Mouse (Mus musculus) embryonic facial prominence, embryonic 13.5 days (tissue): ENCODE measurements around the gene Vps45. TPM values are rescaled to one million over a fixed set of nuclear protein-coding genes. Genes with fewer than 3 reads are reported as not detected.
"Not testable (repeated sequence)": the region's sequence is repeated elsewhere in the genome, so short reads cannot be mapped to it uniquely, and the experiment has no call there.

Source experiments
- ATAC-seq: fragments of 200-750 bp; cut with Nextera tagmentation; 2 replicates; pipeline ENCODE4 v1.8.0; 2017; ENCODE audit warnings: low read depth; ENCODE audit not compliant: insufficient number of reproducible peaks, insufficient read depth, low FRiP score, low TSS enrichment
- H3K27ac ChIP-seq: fragments of 300-500 bp; sonication (generic); 2 replicates; pipeline ENCODE4 v1.5.1; 2015; ENCODE audit warnings: moderate library complexity, mild to moderate bottlenecking, inconsistent platforms
- H3K27me3 ChIP-seq: fragments of 300-500 bp; sonication (generic); 2 replicates; pipeline ENCODE4 v1.6.1; 2015; ENCODE audit warnings: mild to moderate bottlenecking, inconsistent platforms
- H3K36me3 ChIP-seq: fragments of 300-500 bp; sonication (generic); 2 replicates; pipeline ENCODE4 v1.6.1; 2015; ENCODE audit warnings: mild to moderate bottlenecking, inconsistent platforms
- H3K4me1 ChIP-seq: fragments of 300-500 bp; sonication (generic); 2 replicates; pipeline ENCODE4 v1.6.1; 2015; ENCODE audit warnings: inconsistent platforms
- H3K4me2 ChIP-seq: fragments of 300-500 bp; sonication (generic); 2 replicates; pipeline ENCODE4 v1.6.1; 2015; ENCODE audit warnings: moderate library complexity, mild to moderate bottlenecking, inconsistent platforms
- H3K4me3 ChIP-seq: fragments of 300-500 bp; sonication (generic); 2 replicates; pipeline ENCODE4 v1.5.1; 2015; ENCODE audit warnings: mild to moderate bottlenecking, inconsistent platforms
- H3K9ac ChIP-seq: fragments of 300-500 bp; sonication (generic); 2 replicates; pipeline ENCODE4 v1.6.1; 2015; ENCODE audit warnings: mild to moderate bottlenecking, inconsistent platforms
- H3K9me3 ChIP-seq: fragments of 300-500 bp; sonication (generic); 2 replicates; pipeline ENCODE4 v1.6.1; 2016; ENCODE audit warnings: inconsistent platforms
- WGBS: fragments of 180-500 bp; shearing (Covaris S2); methylation state at CpG from one replicate; pipeline ENCODE4 v1.1.7; 2015; ENCODE audit warnings: mixed read lengths; 5-methylcytosine and 5-hydroxymethylcytosine counted together
- polyA plus RNA-seq: library from polyadenylated mRNA; unstranded; fragments of >200 nt; fragmentation: Nextera tagmentation; extraction: Ambion mirVana; gene quantifications from 2 replicates; pipeline ENCODE4 v1.2.1, GENCODE M21; 2015

Gene Vps45
- polyA plus RNA-seq, 1 experiment from 2014 or later = 41.1 TPM

GRCm38 (mm10) chr3:96055294-96055693, 3.0 kb downstream of the Vps45 start:
- ATAC-seq = no peak
- H3K9me3 ChIP-seq = no peaks in the 10 kb centered on the region
- H3K4me1 ChIP-seq = peaks cover 14% of the 10 kb centered on the region
- 83% methylated on average over 6 of the region's 6 CpGs for WGBS
- H3K36me3 ChIP-seq = peaks cover 19% of the 10 kb centered on the region; the same call in 1 of the 2 replicates
- no peak overlapping the region for H3K27ac ChIP-seq
- H3K4me2 ChIP-seq = no peak overlapping the region
- H3K27me3 ChIP-seq = no peaks in the 10 kb centered on the region
- H3K9ac ChIP-seq = peak overlapping the region; percentile 21; the same call in 1 of the 2 replicates
- H3K4me3 ChIP-seq = no peak overlapping the region

- ATAC-seq = no peak
- no peak overlapping the region for H3K4me3 ChIP-seq
Observed at GRCm38 (mm10) chr3:96051839-96052238, 6.4 kb downstream of the Vps45 start.

GRCm38 (mm10) chr3:96051186-96051585, 7.1 kb downstream of the Vps45 start:
- H3K36me3 ChIP-seq = peaks cover 28% of the 10 kb centered on the region
- H3K27ac ChIP-seq = no peak overlapping the region
- no peak for ATAC-seq
- H3K4me3 ChIP-seq = no peak overlapping the region
- no peaks in the 10 kb centered on the region for H3K9me3 ChIP-seq
- WGBS = 58% methylated on average over 4 of the region's 4 CpGs
- no peak overlapping the region for H3K4me2 ChIP-seq
- no peaks in the 10 kb centered on the region for H3K27me3 ChIP-seq
- H3K4me1 ChIP-seq = no peaks in the 10 kb centered on the region; the same call in 1 of the 2 replicates
- H3K9ac ChIP-seq = no peak overlapping the region; the same call in 1 of the 2 replicates

More at GRCm38 (mm10) chr3:96051839-96052238, 6.4 kb downstream of the Vps45 start:
- Histone ChIP-seq H3K36me3 (peaks cover 24% of the 10 kb centered on the region; the same call in 1 of the 2 replicates), H3K27me3 (no peaks in the 10 kb centered on the region), H3K9ac (no peak overlapping the region), H3K4me2 (no peak overlapping the region), H3K4me1 (peaks cover 6% of the 10 kb centered on the region; the same call in 1 of the 2 replicates), H3K27ac (no peak overlapping the region), H3K9me3 (no peaks in the 10 kb centered on the region)
- WGBS = 49% methylated on average over 2 of the region's 2 CpGs

- 70% methylated on average over 7 of the region's 7 CpGs for WGBS
- Histone ChIP-seq H3K27ac (no peak overlapping the region), H3K4me1 (no peaks in the 10 kb centered on the region)
Observed at GRCm38 (mm10) chr3:96050779-96051178, 7.5 kb downstream of the Vps45 start.

GRCm38 (mm10) chr3:96044559-96044958, 13.7 kb downstream of the Vps45 start:
- not testable (repeated sequence) for H3K27me3 ChIP-seq, H3K4me3 ChIP-seq, H3K9me3 ChIP-seq, ATAC-seq, H3K9ac ChIP-seq, H3K4me2 ChIP-seq, H3K27ac ChIP-seq, H3K4me1 ChIP-seq
- WGBS = 86% methylated on average over 3 of the region's 3 CpGs
- H3K36me3 ChIP-seq = peaks cover 22% of the 10 kb centered on the region

More at GRCm38 (mm10) chr3:96050779-96051178, 7.5 kb downstream of the Vps45 start:
- Histone ChIP-seq H3K9ac (peak overlapping the region; percentile 27; the same call in 1 of the 2 replicates), H3K27me3 (no peaks in the 10 kb centered on the region), H3K36me3 (peaks cover 32% of the 10 kb centered on the region), H3K4me2 (no peak overlapping the region), H3K9me3 (no peaks in the 10 kb centered on the region), H3K4me3 (no peak overlapping the region)
- no peak for ATAC-seq

- no peak overlapping the region for H3K9ac ChIP-seq
- no peaks in the 10 kb centered on the region for H3K27me3 ChIP-seq
- H3K36me3 ChIP-seq = peaks cover 21% of the 10 kb centered on the region
- H3K4me2 ChIP-seq = no peak overlapping the region
- H3K27ac ChIP-seq = no peak overlapping the region
- ATAC-seq = no peak
- no peak overlapping the region for H3K4me3 ChIP-seq
- 86% methylated on average over 1 of the region's 1 CpGs for WGBS
- no peaks in the 10 kb centered on the region for H3K4me1 ChIP-seq
- H3K9me3 ChIP-seq = no peaks in the 10 kb centered on the region
Observed at GRCm38 (mm10) chr3:96043104-96043503, 15.2 kb downstream of the Vps45 start.

DNA sequence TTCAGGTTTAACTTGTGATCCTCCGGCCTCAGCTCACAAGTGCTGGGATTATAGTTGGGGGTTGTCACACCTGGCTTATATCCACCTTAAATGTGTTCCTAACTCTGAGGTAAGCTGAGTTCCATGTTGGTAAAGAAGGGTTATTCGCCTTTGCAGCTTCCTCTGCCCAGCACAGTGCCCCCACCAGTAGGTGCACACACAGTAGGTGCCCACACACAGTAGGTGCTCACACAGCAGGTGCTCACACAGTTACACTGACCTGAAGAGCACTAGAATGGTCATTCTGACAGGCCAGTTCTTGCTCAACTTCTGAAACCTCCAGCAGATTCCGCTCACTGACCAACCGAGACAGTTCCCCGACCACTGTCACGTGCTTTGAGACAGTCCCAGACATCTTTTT, 17.2 kb downstream of the Vps45 start:
- WGBS = 93% methylated on average over 6 of the region's 6 CpGs
- ATAC-seq = no peak
- no peaks in the 10 kb centered on the region for H3K27me3 ChIP-seq
- no peak overlapping the region for H3K4me2 ChIP-seq
- H3K9me3 ChIP-seq = no peaks in the 10 kb centered on the region
- H3K27ac ChIP-seq = no peak overlapping the region
- no peak overlapping the region for H3K4me3 ChIP-seq
- H3K36me3 ChIP-seq = peaks cover 11% of the 10 kb centered on the region
- H3K9ac ChIP-seq = no peak overlapping the region
- no peaks in the 10 kb centered on the region for H3K4me1 ChIP-seq

GRCm38 (mm10) chr3:96040663-96041006, 17.6 kb downstream of the Vps45 start:
- Histone ChIP-seq H3K36me3 (peaks cover 7% of the 10 kb centered on the region), H3K9ac (no peak overlapping the region), H3K4me1 (no peaks in the 10 kb centered on the region), H3K27me3 (no peaks in the 10 kb centered on the region), H3K4me3 (no peak overlapping the region), H3K4me2 (no peak overlapping the region), H3K27ac (no peak overlapping the region), H3K9me3 (no peaks in the 10 kb centered on the region)
- no peak for ATAC-seq
- WGBS = 98% methylated on average over 2 of the region's 2 CpGs

DNA sequence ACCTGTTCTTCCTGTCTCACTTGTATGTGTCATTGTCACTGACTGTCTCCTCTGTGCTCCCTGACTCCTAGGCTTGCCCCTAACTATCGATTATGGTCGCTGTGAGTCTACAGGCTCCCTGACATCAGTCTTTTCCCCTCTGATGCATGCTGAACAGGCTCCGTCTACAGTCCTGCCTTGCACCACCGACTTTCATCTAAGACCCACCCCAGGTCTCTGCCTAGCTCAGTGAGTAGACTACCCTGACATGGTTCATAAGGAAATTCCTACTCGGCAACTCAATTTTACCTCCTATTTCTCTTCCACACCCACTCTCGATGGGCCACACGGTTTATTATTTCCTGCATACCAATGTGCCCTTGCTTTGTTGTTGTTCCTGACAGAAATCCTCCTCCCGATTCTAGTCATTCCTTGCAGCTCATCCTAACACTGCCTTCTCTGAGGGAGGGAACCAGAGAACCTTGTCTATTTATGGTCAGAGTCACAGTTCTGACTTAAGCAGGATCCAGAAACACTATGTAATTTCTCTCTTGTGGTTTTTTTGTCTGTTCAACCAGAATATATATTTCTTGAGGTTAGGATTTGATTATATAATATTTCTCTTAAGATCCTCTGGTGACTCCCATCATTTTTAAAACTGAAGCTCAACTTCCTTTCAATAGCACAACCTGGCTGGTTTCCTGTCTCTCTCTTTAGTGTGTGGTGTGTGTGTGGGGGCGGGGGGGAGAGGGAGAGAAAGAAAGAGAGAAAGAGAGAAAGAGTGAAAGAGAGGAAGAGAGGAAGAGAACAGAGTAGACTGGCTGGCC, 18.2 kb downstream of the Vps45 start:
- Histone ChIP-seq H3K27ac (no peak overlapping the region), H3K4me2 (no peak overlapping the region), H3K36me3 (peaks cover 1% of the 10 kb centered on the region; the same call in 1 of the 2 replicates), H3K9ac (no peak overlapping the region), H3K4me3 (no peak overlapping the region), H3K27me3 (no peaks in the 10 kb centered on the region), H3K4me1 (no peaks in the 10 kb centered on the region), H3K9me3 (no peaks in the 10 kb centered on the region)
- WGBS = 71% methylated on average over 9 of the region's 9 CpGs
- ATAC-seq = no peak

DNA sequence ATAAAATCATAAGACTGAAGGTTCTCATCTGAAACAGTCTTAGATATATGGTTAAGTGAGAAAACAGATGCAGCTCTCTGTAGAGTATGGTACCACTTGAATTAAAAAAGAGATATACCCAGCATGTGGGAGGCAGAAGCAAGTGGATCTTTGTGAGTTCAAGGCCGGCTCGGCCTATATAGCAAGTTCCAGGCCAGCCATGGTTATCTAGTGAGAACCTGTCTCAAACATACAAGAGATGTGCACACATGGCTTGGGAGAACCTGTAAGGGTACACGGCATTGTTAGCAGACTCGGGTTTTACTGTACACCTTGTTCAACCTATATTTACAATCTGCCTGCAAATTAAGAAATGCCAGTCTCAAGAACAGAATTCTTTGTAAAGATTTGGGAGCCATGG, 19.4 kb downstream of the Vps45 start:
- no peaks in the 10 kb centered on the region for H3K27me3 ChIP-seq
- no peak overlapping the region for H3K4me2 ChIP-seq
- no peaks in the 10 kb centered on the region for H3K4me1 ChIP-seq
- ATAC-seq = no peak
- no peak overlapping the region for H3K27ac ChIP-seq
- no peak overlapping the region for H3K4me3 ChIP-seq
- WGBS = 94% methylated on average over 4 of the region's 4 CpGs
- H3K9me3 ChIP-seq = no peaks in the 10 kb centered on the region
- H3K36me3 ChIP-seq = no peaks in the 10 kb centered on the region
- no peak overlapping the region for H3K9ac ChIP-seq

- Histone ChIP-seq H3K36me3 (peaks cover 3% of the 10 kb centered on the region; the same call in 1 of the 2 replicates), H3K4me3 (no peak overlapping the region), H3K9me3 (no peaks in the 10 kb centered on the region), H3K27me3 (no peaks in the 10 kb centered on the region), H3K9ac (no peak overlapping the region), H3K4me2 (no peak overlapping the region), H3K4me1 (no peaks in the 10 kb centered on the region), H3K27ac (no peak overlapping the region)
- no peak for ATAC-seq
- WGBS = 78% methylated on average over 5 of the region's 5 CpGs
Observed at GRCm38 (mm10) chr3:96038156-96038555, 20.1 kb downstream of the Vps45 start.

- no peak for ATAC-seq
- H3K27ac ChIP-seq = no peak overlapping the region
- WGBS = 88% methylated on average over 6 of the region's 6 CpGs
Observed at GRCm38 (mm10) chr3:96036796-96037195, 21.5 kb downstream of the Vps45 start.

More at GRCm38 (mm10) chr3:96036796-96037195, 21.5 kb downstream of the Vps45 start:
- Histone ChIP-seq H3K4me3 (no peak overlapping the region), H3K36me3 (peaks cover 7% of the 10 kb centered on the region; the same call in 1 of the 2 replicates), H3K4me1 (no peaks in the 10 kb centered on the region), H3K4me2 (no peak overlapping the region), H3K27me3 (no peaks in the 10 kb centered on the region), H3K9ac (no peak overlapping the region), H3K9me3 (no peaks in the 10 kb centered on the region)
